Mouse (Mus musculus): ENCODE data around the gene Gm4302. TPM values are rescaled to one million over a fixed set of nuclear protein-coding genes. Genes with fewer than 3 reads are reported as not detected.
"Not testable (repeated sequence)": the region's sequence is repeated elsewhere in the genome, so short reads cannot be mapped to it uniquely, and the experiment has no call there.

The Gm4302 gene
- total RNA-seq (2021) = not detected in 2 replicates
- long read RNA-seq, experiment 1 = 0 reads
- long read RNA-seq, experiment 2 = 0 reads

- not testable (repeated sequence) for DNase-seq
Measured at GRCm38 (mm10) chr10:100340536-100340935, at the start of gene Gm4302. Gm4302 (plus strand) TSS chr10:100340836.

GRCm38 (mm10) chr10:100296105-100296504 is 44.5 kb upstream of the Gm4302 start:
- DNase-seq = no peak

- DNase-seq = not testable (repeated sequence)
Measured at GRCm38 (mm10) chr10:100300106-100300505, 40.5 kb upstream of the Gm4302 start.

GRCm38 (mm10) chr10:100335376-100335775 is 5.3 kb upstream of the Gm4302 start, which contains the start of gene Gm4301:
Gm4301 (plus strand) TSS chr10:100335676.
- DNase-seq = not testable (repeated sequence)

GRCm38 (mm10) chr10:100345672-100346071 is 5.0 kb downstream of the Gm4302 start, which contains the start of gene Gm4303:
Gm4303 (plus strand) TSS chr10:100345972.
- not testable (repeated sequence) for DNase-seq

- DNase-seq = not testable (repeated sequence)
Measured at GRCm38 (mm10) chr10:100350793-100351192, 10.2 kb downstream of the Gm4302 start, which contains the start of gene Gm4305. Gm4305 (plus strand) TSS chr10:100351093.

GRCm38 (mm10) chr10:100356841-100357240 is 16.2 kb downstream of the Gm4302 start:
- peak; percentile 1 for DNase-seq

GRCm38 (mm10) chr10:100361038-100361437 is 20.4 kb downstream of the Gm4302 start, which contains the start of gene Gm4307:
Gm4307 (plus strand) TSS chr10:100361338.
- not testable (repeated sequence) for DNase-seq

- not testable (repeated sequence) for DNase-seq
Measured at GRCm38 (mm10) chr10:100382460-100382859, 41.8 kb downstream of the Gm4302 start, which contains the start of gene Gm4312. Gm4312 (minus strand) TSS chr10:100382560.

Other genes starting within 250 kb of the Gm4302 start
- gene Gm4301, start 5.2 kb upstream of the Gm4302 start, total RNA-seq (2021) = not detected in 2 replicates
- not detected in 2 replicates for gene Gm4303, start 5.1 kb downstream of the Gm4302 start, total RNA-seq (2021)
- not detected in 2 replicates for gene Gm4305, start 10.3 kb downstream of the Gm4302 start, total RNA-seq (2021)
- gene Gm4307, start 20.5 kb downstream of the Gm4302 start, total RNA-seq (2021) = not detected in 2 replicates
- gene Gm4312, start 41.7 kb downstream of the Gm4302 start, total RNA-seq (2021) = not detected in 2 replicates
- gene Tmtc3, start 146.5 kb downstream of the Gm4302 start, total RNA-seq (2021) = 23.4 and 23.7 TPM in 2 replicates
- gene Cep290, start 146.7 kb downstream of the Gm4302 start, total RNA-seq (2021) = 7.5 and 9.2 TPM in 2 replicates
- gene 4930430F08Rik, start 249.6 kb downstream of the Gm4302 start, total RNA-seq (2021) = 11.0 and 13.0 TPM in 2 replicates
- gene 1700017N19Rik, start 249.6 kb downstream of the Gm4302 start, total RNA-seq (2021) = not detected in 2 replicates

All from adrenal gland, postnatal 14 days (tissue).